Mouse (Mus musculus) kidney, postnatal 25 days (tissue): ENCODE measurements around the gene Gm39566.
A peak's percentile ranks its signal among the peaks of the same experiment; 100 is the strongest.

Source experiments
- DNase-seq, 2 experiments: peaks; one replicate each; pipeline ENCODE4 v3.0.0; 2021; ENCODE audit warnings: mixed read lengths in 2 of 2

The Gm39566 gene

DNA sequence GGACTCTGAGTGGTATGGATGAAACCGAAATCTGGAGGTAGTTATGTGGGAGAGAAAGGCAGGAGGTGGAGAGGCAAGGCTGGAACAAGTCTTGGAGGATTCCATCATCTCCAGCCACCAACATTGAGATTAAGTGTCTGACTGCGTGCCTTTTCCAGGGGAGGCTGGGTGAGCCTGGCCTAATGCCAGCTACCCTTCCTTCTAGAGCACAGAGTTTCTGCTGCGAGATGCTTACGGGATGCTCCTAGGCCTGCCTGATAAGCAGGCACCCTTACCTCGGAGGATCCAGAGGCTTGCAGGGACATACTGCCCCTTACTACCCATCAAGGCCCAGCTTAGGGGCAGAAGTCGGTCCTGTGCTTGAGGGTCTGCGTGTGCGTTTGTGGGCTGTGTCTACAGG is 18.5 kb upstream of the Gm39566 start:
- DNase-seq: no peak

DNA sequence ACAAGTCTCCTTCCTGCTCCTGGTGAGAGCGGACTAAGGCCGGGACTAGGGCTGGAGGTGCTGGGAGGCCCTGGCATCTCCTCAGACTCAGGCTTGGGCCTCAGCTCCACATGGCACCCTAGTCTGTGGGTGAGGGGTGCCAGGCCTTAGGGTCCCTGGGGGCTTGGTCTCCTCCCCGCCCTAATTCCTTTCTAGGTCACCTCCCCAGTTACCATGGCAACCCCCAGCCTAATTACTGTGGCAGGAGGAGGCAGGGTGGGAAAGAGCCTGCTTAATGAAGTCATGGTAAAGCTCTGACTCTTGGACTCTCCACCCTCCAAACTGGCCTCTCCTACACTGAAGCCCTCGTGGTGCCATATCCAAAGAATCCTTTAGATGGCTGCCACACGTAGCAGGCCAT is 13.7 kb upstream of the Gm39566 start:
- DNase-seq: no peak

DNA sequence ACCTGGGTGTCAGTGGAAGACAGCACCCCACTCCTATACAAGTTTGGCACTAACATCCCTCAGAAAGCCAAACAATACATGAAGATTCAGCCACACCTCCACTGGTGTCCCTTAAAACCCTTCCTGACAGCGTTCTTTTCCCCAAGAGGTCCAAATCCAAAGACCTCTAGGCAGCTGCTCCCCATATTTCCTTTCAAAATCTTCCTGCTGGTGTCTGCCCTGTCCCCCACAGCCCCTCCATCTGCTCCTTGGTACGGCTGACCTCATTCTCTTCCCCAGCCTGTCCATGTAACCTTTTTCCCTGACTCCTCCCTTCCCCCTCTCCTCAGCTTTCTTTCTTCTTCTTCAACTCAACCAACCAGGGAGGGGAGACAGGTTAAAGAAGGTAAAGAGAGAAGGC is 8.4 kb upstream of the Gm39566 start:
- no peak for DNase-seq

DNA sequence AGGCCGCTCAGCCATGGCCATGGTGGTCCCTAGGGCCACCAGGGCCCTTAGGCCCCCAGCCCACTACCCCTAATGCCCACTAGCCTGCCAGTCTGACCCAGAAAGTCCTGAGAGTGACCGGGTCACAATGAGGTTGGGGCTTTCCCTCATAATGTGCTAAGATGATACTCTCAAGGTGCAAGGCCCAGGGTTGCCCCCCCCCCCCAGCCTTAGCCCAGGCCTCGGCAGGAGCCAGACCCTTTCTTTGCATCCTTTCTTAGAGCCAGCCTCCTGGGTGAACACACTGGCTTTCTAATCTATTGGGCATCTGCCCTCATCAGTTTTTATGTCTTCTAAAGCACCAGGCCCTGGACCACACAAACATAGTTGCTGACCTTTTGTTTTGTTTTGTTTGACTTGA is 7.0 kb upstream of the Gm39566 start, which contains the start of gene Spem1:
Gene Spem1 (minus strand): TSS at position 101 of the 400 bp plus-strand sequence.
- no peak for DNase-seq

DNA sequence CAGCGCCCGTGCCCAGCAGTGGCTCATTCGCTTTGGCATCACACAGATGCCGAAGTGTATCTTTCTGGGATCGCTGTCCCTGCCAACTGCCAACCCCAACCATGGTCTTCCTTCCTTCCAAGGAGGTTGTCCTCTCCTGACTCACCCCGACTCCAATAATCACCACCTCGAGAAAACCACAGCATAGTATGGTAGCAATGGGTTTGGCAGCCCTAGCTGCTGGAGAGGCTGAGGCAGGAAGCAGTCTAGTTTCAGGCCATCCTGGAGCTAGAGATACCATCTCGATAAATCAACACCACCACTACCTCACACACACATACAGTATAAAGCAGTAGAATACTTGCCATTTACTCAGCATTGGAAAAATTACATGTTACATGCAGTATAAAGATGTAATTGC is 3.8 kb upstream of the Gm39566 start:
- no peak for DNase-seq

DNA sequence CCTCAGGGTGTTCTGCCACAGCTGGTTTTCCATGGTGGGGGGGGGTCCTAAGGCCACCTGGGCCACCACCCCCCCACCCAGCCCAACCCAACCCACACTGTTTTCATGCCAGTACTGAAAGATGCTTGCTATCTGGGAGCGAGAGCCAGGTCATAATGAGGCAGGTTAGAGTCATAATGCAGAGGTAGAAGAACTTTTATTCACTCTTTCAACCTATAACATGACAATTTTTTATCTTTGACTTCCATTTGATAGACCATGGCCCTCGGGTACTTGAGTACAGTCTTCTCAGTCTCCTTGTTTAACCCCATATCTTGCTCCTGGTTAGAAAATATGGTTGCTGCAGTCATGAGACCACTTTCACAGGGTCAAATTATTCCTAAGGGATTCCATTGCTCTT is 3.3 kb upstream of the Gm39566 start, which contains the start of gene Spem2:
Gene Spem2 (minus strand): TSS at position 101 of the 400 bp plus-strand sequence.
- no peak for DNase-seq

DNA sequence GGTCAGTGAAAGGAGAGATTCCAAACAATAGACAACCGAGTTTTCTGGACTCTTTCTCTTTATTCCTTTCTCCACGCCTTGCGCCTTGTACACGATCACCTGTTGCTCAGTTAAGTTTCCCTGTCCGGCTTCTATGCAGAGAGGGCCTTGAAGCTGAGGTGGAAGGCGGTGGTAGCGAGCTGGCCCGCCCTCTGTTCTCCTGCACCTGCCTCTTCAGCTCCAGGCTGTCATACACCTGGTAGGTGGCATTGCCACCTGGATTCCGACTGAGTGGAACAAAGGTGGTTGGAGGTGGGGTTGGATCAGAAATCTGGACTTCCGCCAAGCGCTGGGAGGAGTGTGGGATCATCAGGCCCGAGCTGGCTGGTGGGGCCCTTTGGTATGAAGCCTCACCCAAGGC is 1.4 kb upstream of the Gm39566 start:
- no peak for DNase-seq

DNA sequence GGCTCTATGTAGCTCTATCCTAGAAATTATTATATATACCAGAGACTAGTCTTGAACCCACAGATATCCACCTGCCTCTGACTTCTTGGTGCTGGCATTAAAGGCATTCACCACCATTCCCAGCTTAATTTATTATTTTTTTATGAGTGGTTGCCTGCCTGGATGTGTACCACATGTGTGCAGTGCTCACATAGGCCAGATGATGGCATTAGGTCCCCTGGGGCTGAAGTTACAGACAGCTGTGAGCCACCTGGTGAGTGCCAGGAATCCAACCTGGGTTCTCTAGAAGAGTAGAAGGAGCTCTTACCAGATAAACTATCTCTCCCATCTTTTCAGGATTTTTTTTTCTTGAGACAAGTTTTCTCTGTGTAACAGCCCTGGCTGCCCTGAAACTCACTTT is 4.8 kb downstream of the Gm39566 start:
- no peak for DNase-seq

DNA sequence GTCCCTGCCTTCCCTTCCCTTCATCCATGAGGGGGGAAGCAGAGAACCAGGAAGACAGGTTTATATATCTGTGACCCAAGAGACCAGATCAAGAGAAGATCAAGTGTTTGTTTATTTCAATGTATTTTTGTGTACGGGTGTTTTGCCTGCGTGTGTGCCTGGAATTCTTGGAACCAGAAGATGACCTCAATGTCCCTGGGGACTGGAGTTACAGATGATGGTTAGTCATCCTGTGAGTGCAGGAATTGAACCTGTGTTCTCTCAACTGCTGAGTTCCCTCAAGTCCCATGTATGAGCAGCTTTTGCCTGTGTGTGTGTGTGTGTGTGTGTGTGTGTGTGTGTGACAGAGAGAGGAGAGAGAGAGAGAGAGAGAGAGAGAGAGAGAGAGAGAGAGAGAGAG is 7.5 kb downstream of the Gm39566 start:
- no peak for DNase-seq

DNA sequence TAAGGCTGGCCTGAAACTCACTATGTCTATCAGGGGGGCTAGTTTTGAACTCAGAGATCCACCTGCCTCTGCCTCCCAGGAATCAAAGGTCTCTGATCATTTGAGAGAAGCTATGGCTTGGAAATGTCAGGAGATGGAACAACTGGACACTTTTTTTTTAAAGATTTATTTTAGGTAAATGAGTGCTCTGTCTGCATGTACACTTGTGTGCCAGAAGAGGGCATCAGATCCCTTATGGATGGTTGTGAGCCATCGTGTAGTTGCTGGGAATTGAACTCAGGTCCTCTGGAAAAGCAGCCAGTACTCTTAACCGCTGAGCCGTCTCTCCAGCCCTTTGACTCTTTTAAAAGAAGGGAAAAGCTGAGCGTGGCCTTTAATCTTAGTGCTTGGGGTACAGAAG is 8.7 kb downstream of the Gm39566 start:
- DNase-seq: no peak

DNA sequence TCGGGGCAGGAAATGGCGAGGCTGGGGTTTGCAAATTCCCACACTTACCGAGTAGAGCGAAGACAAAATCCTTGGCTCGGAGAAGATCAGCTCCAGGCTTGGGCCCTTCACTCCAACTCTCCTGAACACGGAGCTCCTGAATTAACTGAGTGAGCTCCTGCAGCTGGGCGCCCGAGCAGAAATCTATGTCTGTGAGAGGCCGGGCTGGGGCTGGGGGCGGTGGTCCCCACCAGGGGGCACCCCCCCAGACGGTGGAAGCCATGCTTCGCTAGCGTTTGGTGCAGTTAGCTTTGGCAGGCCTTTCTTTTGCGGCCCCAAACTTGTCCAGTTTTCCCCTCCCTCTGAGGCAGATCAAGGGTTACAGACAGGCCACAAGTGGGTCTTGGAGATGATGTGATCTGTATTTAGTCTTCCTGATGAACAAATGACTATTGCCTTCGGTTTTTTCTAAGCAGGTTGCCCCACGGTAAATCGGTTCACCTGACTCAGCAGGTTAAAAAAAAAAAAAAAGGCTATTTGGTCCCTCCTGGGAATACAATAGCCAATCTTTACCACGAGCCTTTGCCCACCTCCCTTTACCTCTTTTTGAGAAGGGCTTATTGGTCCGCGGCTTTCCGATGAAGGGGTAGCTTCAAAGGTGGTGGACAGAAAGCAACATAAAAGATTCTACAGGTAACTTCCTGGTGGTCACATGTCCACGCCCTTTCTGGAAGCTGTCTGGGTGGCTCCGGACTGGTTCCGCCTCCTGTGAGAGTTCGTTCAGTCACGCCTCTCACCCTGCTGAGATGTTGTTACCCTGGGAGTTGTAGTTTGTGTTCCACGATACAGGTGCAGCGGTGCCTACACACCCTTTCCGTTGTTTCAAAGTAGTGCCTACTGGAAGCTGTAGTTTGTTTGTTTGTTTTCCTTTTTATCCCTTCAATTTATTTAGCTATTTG is 9.9 kb downstream of the Gm39566 start, which contains the start of gene Tmem102:
Gene Tmem102 (minus strand): TSS at position 653 of the 938 bp plus-strand sequence.
- DNase-seq: peak; percentile 81 to 93

DNA sequence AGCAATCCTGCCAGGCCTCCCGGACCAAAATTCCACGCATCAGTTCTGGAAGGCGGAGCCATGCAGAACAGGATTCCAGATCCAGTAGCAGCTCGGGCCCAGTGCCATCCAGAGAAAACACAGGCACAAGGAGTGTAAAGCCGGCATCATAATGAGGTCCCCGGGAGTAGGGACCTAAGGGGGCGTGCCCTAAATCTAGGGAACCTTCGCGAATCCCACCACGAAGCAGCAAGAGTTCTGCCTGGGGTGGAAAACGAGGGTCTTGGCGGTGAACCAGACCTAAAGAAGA is 10.5 kb downstream of the Gm39566 start:
- DNase-seq: peak; percentile 68 to 71

DNA sequence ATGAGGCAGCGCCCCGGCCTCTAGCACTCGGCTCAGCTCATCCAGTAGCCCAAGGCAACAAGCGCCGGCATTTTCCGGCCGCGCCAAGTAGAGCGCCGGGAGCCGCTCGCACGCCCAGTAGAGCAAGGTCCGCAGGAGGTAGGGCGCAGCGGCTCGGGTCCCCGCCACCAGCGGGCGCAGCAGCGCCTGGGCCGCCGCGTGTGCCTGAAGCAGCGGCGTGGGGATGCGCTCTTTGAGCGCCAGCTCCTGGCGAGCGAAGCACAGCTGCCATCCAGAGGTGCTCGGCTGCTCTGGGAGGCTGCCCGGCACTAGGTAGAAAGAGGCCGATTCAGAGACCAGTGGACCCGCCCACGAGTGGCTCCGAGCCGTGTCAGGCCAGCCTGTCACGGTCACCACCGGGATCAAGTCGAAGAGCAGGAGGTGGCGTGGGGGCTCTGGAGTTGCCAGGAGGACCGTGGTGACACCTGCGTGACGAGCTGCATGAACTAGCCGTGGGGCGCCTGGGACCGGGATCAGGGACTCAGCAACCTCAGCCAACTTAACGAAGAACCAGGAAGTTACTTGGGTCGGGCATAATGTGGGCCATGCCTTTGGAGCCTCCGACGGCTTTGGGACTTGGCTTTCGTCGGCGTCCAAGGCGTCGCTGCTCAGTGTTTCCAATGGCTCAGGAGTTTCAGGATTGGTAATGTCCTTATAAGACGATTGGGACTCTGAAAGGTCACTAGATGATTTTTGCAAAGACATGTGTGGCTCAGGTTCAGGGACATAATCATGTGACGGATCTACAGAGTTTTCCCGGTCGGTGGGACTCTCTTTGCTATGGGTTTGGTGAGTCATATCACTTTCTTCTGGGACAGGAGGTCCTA is 11.1 kb downstream of the Gm39566 start:
- DNase-seq: peak; percentile 81 to 91

DNA sequence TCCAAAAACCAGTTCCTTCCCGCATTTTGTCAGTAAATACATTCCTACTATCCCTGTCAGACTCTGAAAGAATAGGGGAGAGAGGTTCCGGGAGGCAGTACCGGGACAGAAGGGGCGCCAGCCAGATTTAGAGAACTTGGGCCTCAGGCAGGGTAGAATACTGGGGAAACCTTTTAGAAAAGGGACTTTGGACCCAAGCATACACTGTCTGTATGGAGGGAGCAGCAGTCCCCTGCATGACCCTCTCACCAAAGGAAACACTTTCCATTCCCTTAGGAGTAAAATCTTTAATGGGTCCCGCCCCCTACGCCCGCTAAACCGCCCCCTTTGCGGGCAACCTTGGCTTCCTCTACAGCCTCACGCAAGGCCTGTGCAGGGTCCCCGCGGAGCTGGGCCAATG is 11.8 kb downstream of the Gm39566 start:
- DNase-seq: no peak

DNA sequence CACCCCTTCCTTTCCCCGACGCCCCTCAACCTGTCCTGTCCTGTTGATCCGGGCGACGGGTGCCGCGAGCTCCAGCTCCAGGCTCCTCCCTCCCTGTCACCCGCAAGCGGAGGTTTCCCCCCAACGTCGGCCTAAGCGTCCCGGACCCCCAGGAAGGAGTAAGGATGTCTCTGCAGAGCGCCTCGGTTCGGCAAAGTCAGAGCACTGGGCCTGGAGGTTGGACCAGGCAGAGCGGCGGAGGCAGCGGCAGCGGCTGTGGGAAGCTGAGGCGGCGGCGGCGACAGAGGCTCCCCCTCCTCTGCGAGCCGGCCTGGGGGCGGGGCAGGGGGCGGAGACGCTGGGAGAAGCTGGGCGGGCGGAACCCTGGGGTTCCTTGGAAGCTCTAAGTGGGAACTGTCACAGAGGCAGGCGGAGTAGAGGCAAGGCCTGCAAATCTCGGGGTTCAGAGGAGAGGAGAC is 12.4 kb downstream of the Gm39566 start:
- DNase-seq: peak; percentile 86 to 92

DNA sequence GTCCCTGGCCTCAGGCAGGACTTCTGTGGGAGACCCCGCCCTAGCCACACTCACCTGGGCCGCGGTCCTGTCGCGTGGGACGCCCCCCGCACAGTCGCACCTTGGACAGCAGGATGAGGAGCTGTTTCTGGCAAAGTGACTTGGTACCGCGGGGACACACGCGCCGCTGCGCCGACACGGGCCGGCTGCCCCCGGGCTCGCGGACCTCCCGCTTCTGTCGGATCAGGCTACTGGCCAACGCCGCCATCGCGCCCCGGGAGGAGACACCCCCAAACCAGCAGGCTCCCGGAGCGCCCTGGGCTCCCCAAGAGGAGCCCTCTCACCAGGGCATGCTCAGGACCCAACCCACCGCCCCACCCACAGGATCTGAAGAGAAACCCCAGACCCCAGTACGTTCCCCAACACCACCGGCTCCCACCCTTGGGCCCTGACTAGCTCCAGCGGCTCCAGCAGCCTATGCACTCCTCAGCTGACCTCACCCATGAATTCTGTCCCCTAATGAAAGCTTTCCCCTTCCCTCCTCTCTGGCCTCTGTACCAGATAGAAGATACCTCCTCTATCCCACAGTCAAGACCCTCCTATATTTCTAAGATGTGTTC is 13.6 kb downstream of the Gm39566 start, which contains the start of gene Fgf11:
Gene Fgf11 (minus strand): TSS at position 479 of the 599 bp plus-strand sequence.
- no peak for DNase-seq

DNA sequence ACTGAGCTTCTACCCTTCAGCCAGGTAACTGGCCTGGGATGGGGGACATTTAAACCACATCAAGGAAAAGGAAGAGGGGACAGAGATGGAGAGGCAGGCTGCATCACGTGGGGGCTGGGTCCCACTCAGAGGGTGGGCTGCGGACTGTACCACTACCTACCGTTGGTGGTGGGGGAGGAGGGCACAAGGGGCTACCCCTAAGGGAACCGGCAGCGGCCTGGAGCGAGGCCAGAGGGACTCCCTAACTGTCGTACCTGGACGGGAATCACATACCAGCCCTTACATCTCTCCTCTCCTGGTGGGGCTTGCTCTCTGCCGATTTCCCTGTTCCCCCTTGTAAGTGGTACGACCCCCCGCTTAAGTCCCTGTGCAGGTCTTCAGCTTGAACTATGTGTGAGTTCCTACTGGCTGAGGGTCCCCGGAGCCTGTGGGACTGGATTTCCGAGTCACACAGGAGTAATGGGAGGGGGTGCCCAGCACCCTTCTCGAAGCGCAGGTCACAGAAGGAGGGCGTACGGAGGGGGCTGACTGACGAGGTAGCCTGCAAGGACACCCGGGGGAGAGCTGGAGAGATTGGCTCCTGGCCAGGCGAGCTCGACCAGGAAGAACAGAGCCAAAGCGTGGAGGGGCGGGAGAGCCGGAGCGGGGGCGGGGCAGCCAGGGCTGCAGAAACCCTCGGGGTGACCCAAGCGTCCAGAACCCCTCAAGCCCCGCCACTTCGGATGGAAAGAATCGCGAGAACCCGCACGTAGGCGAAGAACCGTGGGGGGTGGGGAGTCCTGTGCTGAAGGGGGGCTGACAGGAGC is 14.5 kb downstream of the Gm39566 start:
- DNase-seq: peak; percentile 70 to 81

DNA sequence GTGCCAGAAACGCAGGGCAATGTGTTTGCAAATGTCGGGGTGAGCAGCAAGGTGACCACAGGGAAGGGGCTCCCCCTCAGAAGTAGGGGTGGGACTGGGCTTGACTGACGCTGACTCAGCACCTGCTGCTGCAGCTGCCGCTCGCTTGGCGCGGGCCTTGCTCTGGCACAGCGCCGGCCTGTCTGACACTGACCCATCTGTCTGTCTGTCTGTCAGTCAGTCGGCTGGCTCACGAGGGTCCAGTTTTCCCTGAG is 15.0 kb downstream of the Gm39566 start:
- no peak for DNase-seq

DNA sequence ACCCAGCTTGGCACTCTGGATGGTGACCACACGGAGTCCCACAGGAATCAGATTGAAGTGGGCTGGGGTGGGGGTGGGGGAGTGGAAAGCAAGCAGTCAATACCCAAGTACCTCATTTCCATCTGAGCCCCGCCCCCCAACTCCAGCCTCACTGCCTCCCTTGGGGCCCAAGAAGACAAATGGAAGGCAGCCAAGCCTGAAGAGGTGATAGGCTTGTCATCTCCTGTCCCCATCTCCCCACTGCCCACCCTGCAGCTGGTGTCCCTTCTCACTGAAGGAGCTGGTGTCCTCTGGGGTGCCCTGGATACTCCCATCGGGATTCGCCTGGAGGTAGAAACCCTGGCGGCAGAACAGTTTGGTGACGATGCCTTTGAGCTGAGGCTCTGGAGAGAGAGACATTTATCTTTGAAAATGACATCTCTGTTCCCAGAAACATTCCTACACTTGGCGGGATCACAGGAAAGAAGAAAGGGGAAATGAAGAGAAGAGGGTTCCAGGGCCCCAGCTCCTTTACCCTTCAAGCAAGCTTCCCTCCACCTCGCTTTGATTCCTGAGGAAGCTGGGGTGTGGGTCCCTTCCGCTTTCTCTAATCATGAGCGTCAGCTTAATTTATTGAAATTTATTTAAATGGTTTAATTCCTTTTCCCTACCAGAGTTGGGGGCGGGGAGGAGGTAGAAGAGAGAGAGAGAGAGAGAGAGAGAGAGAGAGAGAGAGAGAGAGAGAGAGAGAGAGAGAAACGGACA is 15.5 kb downstream of the Gm39566 start:
- no peak for DNase-seq

DNA sequence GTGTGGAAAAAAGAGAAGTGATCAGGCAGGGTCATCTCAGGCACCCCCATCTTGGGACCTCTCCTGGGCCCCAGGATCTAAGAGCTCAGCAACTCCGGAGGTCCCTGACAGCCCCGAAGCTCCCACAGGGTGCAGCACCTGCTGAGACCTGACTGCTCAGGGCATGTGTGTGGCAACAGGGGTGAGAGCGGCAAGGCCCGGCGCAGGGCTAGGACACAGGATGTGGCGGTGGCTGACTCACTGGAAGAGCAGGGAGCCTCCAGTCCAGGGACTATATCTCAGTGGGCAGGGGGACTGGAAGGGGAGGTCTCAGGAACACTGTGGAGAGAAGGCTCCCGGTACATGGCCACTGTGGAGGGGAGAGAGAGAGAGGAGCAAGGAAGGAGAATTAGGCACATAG is 17.2 kb downstream of the Gm39566 start:
- no peak for DNase-seq

DNA sequence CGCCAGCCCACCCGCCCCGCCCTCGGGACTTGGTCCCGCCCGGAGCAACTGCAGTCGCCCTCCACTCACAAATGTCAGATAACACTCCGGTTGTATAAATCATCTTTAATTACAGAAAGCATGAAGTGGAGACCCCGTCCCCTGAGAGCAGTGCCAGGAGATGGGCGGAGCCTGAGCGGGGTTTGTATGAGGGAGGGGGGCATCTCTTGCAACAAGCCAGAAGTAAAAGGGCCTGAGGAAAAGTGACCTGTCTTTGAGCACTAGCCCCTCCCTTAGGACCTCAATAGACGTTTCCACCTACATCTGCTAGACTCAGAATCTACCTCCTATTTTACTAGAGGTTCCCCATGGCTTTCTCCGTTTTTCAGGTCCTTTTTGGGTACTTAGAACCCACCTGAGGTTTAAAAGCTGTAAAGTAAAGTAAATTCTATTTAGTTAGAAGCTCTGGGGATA is 19.1 kb downstream of the Gm39566 start:
- no peak for DNase-seq
